Mouse (Mus musculus) ES-E14 (cell line): Measurements from ENCODE around the gene Spast.

ENCODE experiments used
- CHD2 ChIP-seq: IDR thresholded peaks from 2 replicates; pipeline ENCODE4 v1.6.1; 2014; ENCODE audit warnings: mild to moderate bottlenecking, low read depth, low read length, inconsistent platforms
- ZC3H11A ChIP-seq: IDR thresholded peaks from 2 replicates; pipeline ENCODE4 v1.6.1; 2012; ENCODE audit warnings: low read depth, mild to moderate bottlenecking, inconsistent platforms, low read length, borderline replicate concordance

- TF ChIP-seq CHD2: no peak
- TF ChIP-seq ZC3H11A: no peak
These were observed 34.7 kb upstream of the Spast start for GRCm38 (mm10) chr17:74304060-74304459.
